10 mouse cellular contexts compared by ENCODE assay signal in genomic region chr14:117572213-117572612, GRCm38 (mm10).
DNase-seq lines count a peak whose midpoint lies in the region; ATAC-seq lines count a peak whose summit lies in the region.
"Had no signal": no experiment of that assay in that cellular context is flagged by ENCODE, and none has a peak within 500 bp of the region (broad histone marks: within the 10 kb centered on the region; RNA-seq: fewer than 3 reads in every experiment).

No protein-coding gene starts in this region.

- DNase-seq in forebrain, embryonic 14.5 days (ENCODE audit: low spot score) = peak; percentile 75
- peak; percentile 46 for DNase-seq in MN1 (ENCODE audit: low spot score)
- peak; percentile 26 to 45 for DNase-seq in frontal cortex, postnatal 36 days (ENCODE audit: low spot score in 2 of 2)
- DNase-seq in thymus, postnatal 10 days (ENCODE audit: low spot score in 2 of 2) = no peak
- no peak for DNase-seq in T-cell, adult 2 months (ENCODE audit: low spot score)
- no peak for DNase-seq in adrenal gland, adult 2 months
- DNase-seq: liver, embryonic 13.5 days had no signal

- peak; percentile 76; the same call in 1 of the 2 replicates for ATAC-seq in forebrain, embryonic 14.5 days
- no peak for ATAC-seq in forebrain, embryonic 12.5 days (ENCODE audit: low FRiP score)
- ATAC-seq in lung, embryonic 16.5 days (ENCODE audit: low read depth) = peak; percentile 36

- no peaks in the 10 kb centered on the region for H3K36me3 ChIP-seq in forebrain, embryonic 14.5 days (ENCODE audit: control insufficient read depth, insufficient read depth, low read length)
- no peaks in the 10 kb centered on the region for H3K36me3 ChIP-seq in forebrain, embryonic 12.5 days (replicated peaks)
- H3K36me3 ChIP-seq in lung, embryonic 16.5 days (ENCODE audit: control insufficient read depth, insufficient read depth, low read length) = no peaks in the 10 kb centered on the region
- H3K36me3 ChIP-seq: liver, embryonic 13.5 days; midbrain, embryonic 12.5 days had no signal

- no peak overlapping the region for H3K9ac ChIP-seq in forebrain, embryonic 14.5 days (ENCODE audit: low read length)
- no peak overlapping the region for H3K9ac ChIP-seq in forebrain, embryonic 12.5 days
- no peak overlapping the region for H3K9ac ChIP-seq in lung, embryonic 16.5 days (ENCODE audit: low read length)
- H3K9ac ChIP-seq: liver, embryonic 13.5 days; midbrain, embryonic 12.5 days had no signal

- H3K27ac ChIP-seq in forebrain, embryonic 14.5 days (ENCODE audit: low read depth, low read length) = no peak overlapping the region
- H3K27ac ChIP-seq in forebrain, embryonic 12.5 days = no peak overlapping the region
- no peak overlapping the region for H3K27ac ChIP-seq in lung, embryonic 16.5 days (ENCODE audit: low read length)
- H3K27ac ChIP-seq: liver, embryonic 13.5 days; midbrain, embryonic 12.5 days had no signal

- H3K27me3 ChIP-seq in forebrain, embryonic 14.5 days (replicated peaks; ENCODE audit: control insufficient read depth, insufficient read depth, low read length) = no peaks in the 10 kb centered on the region
- H3K27me3 ChIP-seq in forebrain, embryonic 12.5 days = no peaks in the 10 kb centered on the region
- H3K27me3 ChIP-seq in lung, embryonic 16.5 days (ENCODE audit: control insufficient read depth, insufficient read depth, low read depth, low read length) = no peaks in the 10 kb centered on the region
- H3K27me3 ChIP-seq: liver, embryonic 13.5 days; midbrain, embryonic 12.5 days had no signal

- H3K4me2 ChIP-seq in forebrain, embryonic 14.5 days (ENCODE audit: low read length) = no peak overlapping the region
- H3K4me2 ChIP-seq in forebrain, embryonic 12.5 days = no peak overlapping the region
- no peak overlapping the region for H3K4me2 ChIP-seq in lung, embryonic 16.5 days (ENCODE audit: low read depth, low read length)
- H3K4me2 ChIP-seq: liver, embryonic 13.5 days; midbrain, embryonic 12.5 days had no signal

- H3K4me3 ChIP-seq in forebrain, embryonic 14.5 days (ENCODE audit: low read depth, low read length) = no peak overlapping the region
- no peak overlapping the region for H3K4me3 ChIP-seq in forebrain, embryonic 12.5 days (replicated peaks)
- H3K4me3 ChIP-seq in lung, embryonic 16.5 days (ENCODE audit: low read length) = no peak overlapping the region
- H3K4me3 ChIP-seq: liver, embryonic 13.5 days; midbrain, embryonic 12.5 days had no signal

- no peaks in the 10 kb centered on the region for H3K4me1 ChIP-seq in forebrain, embryonic 14.5 days (ENCODE audit: control insufficient read depth, insufficient read depth, low read length)
- H3K4me1 ChIP-seq in forebrain, embryonic 12.5 days = no peaks in the 10 kb centered on the region
- no peaks in the 10 kb centered on the region for H3K4me1 ChIP-seq in lung, embryonic 16.5 days (replicated peaks; ENCODE audit: control insufficient read depth, insufficient read depth, low read length)
- H3K4me1 ChIP-seq: liver, embryonic 13.5 days; midbrain, embryonic 12.5 days had no signal

- no peaks in the 10 kb centered on the region for H3K9me3 ChIP-seq in forebrain, embryonic 14.5 days (replicated peaks; ENCODE audit: control insufficient read depth, low read length)
- H3K9me3 ChIP-seq in forebrain, embryonic 12.5 days = no peaks in the 10 kb centered on the region
- no peaks in the 10 kb centered on the region for H3K9me3 ChIP-seq in lung, embryonic 16.5 days (ENCODE audit: control insufficient read depth, low read length)
- H3K9me3 ChIP-seq: liver, embryonic 13.5 days; midbrain, embryonic 12.5 days had no signal

- WGBS in forebrain, embryonic 14.5 days = 56% methylated on average over 8 of the region's 8 CpGs
- WGBS in forebrain, embryonic 12.5 days = 91% methylated on average over 8 of the region's 8 CpGs
- 58% methylated on average over 8 of the region's 8 CpGs for WGBS in lung, embryonic 16.5 days

Comparison
In these comparisons a context has a peak if more than half of its experiments do, and no peak if none do; other contexts are left out.
1. DNase-seq: peak in forebrain, embryonic 14.5 days (single experiment), MN1 (single experiment) and frontal cortex, postnatal 36 days (2 of 2); none in thymus, postnatal 10 days (0 of 2), T-cell, adult 2 months (single experiment) and adrenal gland, adult 2 months (single experiment).